8 mouse cellular contexts compared by ENCODE assay signal in genomic region chr7:98344361-98344760, GRCm38 (mm10). TPM values are rescaled to one million over a fixed set of nuclear protein-coding genes. Genes with fewer than 3 reads are reported as not detected.
DNase-seq lines count a peak whose midpoint lies in the region; ATAC-seq and TF ChIP-seq lines count a peak whose summit lies in the region.

No protein-coding gene starts in this region.

- peak; percentile 44 for DNase-seq in gastrocnemius, postnatal 10 days
- no peak for DNase-seq in gastrocnemius, postnatal 36 days
- peak; percentile 52 for DNase-seq in right cerebral cortex, postnatal 14 days
- no peak for DNase-seq in right cerebral cortex, adult 18-20 months
- DNase-seq in brain, embryonic 14.5 days (ENCODE audit: low read depth), result no peak
- no peak for DNase-seq in liver, embryonic 14.5 days (ENCODE audit: low read depth in 3 of 3, low spot score in 3 of 3)
- peak; percentile 75 to 88 for DNase-seq in spleen, postnatal 4 days (ENCODE audit: low spot score in 2 of 2)
- no peak for DNase-seq in urinary bladder, postnatal 10 days (ENCODE audit: low spot score)

- TF ChIP-seq POLR2A in brain, embryonic 14.5 days (IDR thresholded peaks at IDR 0.05; ENCODE audit: borderline replicate concordance, extremely low read depth, insufficient read depth, insufficient read length, poor library complexity, severe bottlenecking), result no peak

- H3K36me3 ChIP-seq in liver, embryonic 14.5 days (replicated peaks; ENCODE audit: control insufficient read depth, insufficient read depth, low read depth), result no peaks in the 10 kb centered on the region

- peaks cover 11 to 23% of the 10 kb centered on the region in 2 experiments for H3K4me1 ChIP-seq in liver, embryonic 14.5 days (replicated peaks; ENCODE audit: control insufficient read depth in 2 of 2, insufficient read depth in 2 of 2, low read length in 1 of 2)

- no peak for ATAC-seq in liver, embryonic 14.5 days (ENCODE audit: insufficient read depth)

- no peak for TF ChIP-seq EP300 in liver, embryonic 14.5 days (IDR thresholded peaks at IDR 0.05; ENCODE audit: low read depth)

- H3K9me3 ChIP-seq in liver, embryonic 14.5 days (ENCODE audit: control insufficient read depth, low read length), result no peaks in the 10 kb centered on the region

- no peak overlapping the region for H3K4me3 ChIP-seq in liver, embryonic 14.5 days (ENCODE audit: insufficient read depth in 1 of 2, low read depth in 2 of 2, low read length in 2 of 2)

- intact Hi-C loops in gastrocnemius, postnatal 36 days (cut with DNase I), result loop anchor here (5.0 kb wide), 2 partner anchors 57 to 187 kb away; no protein-coding TSS in a partner anchor

- TF ChIP-seq CTCF in brain, embryonic 14.5 days (IDR thresholded peaks at IDR 0.05; ENCODE audit: borderline replicate concordance, extremely low read depth, insufficient read depth, insufficient read length), result peak; percentile 62
- peak; percentile 85 for TF ChIP-seq CTCF in liver, embryonic 14.5 days (IDR thresholded peaks at IDR 0.05; ENCODE audit: low read depth)

- H3K27ac ChIP-seq in liver, embryonic 14.5 days, result no peak overlapping the region

- H3K9ac ChIP-seq in liver, embryonic 14.5 days (replicated peaks), result no peak overlapping the region

- H3K4me2 ChIP-seq in liver, embryonic 14.5 days (ENCODE audit: low read depth), result no peak overlapping the region

- 22% methylated on average over 3 of the region's 3 CpGs for WGBS in liver, embryonic 14.5 days (ENCODE audit: insufficient replicate concordance)

- no peaks in the 10 kb centered on the region for H3K27me3 ChIP-seq in liver, embryonic 14.5 days (ENCODE audit: control insufficient read depth, insufficient read depth, low read length)

RNA-seq across cellular contexts. Expression of gene Tsku, which starts 16.8 kb away (rescaled TPM):
- 1 to 10 TPM; 4.6 to 8.9 TPM for total RNA-seq in gastrocnemius, postnatal 10 days (2021)
- total RNA-seq in gastrocnemius, postnatal 36 days (2021), result 1 to 10 TPM; 1.1 to 1.5 TPM
- 16.0 and 19.1 TPM in 2 replicates for polyA plus RNA-seq in brain, embryonic 14.5 days (2012; rRNA removed)
- 1.9 and 2.1 TPM in 2 replicates for polyA plus RNA-seq in liver, embryonic 14.5 days (2012; rRNA removed)
- polyA plus RNA-seq in liver, embryonic 14.5 days (2014; fragmentation: Nextera tagmentation; extraction: Ambion mirVana), result 1.7 and 1.9 TPM in 2 replicates

RNA-seq across cellular contexts. Expression of gene Acer3, which starts 23.4 kb away (rescaled TPM):
- 1 to 10 TPM; 5.1 to 6.1 TPM for total RNA-seq in gastrocnemius, postnatal 10 days (2021)
- total RNA-seq in gastrocnemius, postnatal 36 days (2021), result 1 to 10 TPM; 4.9 to 5.3 TPM
- polyA plus RNA-seq in brain, embryonic 14.5 days (2012; rRNA removed), result 10.5 and 11.0 TPM in 2 replicates
- polyA plus RNA-seq in liver, embryonic 14.5 days (2012; rRNA removed), result 7.5 and 13.8 TPM in 2 replicates
- polyA plus RNA-seq in liver, embryonic 14.5 days (2014; fragmentation: Nextera tagmentation; extraction: Ambion mirVana), result 24.0 and 26.5 TPM in 2 replicates

Comparison
In these comparisons a context has a peak if more than half of its experiments do, and no peak if none do; other contexts are left out.
1. DNase-seq: peak in gastrocnemius, postnatal 10 days (single experiment), right cerebral cortex, postnatal 14 days (single experiment) and spleen, postnatal 4 days (2 of 2); none in gastrocnemius, postnatal 36 days (0 of 2), right cerebral cortex, adult 18-20 months (single experiment), brain, embryonic 14.5 days (single experiment), liver, embryonic 14.5 days (0 of 3) and urinary bladder, postnatal 10 days (single experiment).